Mouse (Mus musculus) liver, adult 2 months (tissue): ENCODE results near the gene Gab2. TPM values are rescaled to one million over a fixed set of nuclear protein-coding genes. Genes with fewer than 3 reads are reported as not detected.
A peak's percentile ranks its signal among the peaks of the same experiment; 100 is the strongest.

Experiments
- DNase-seq: peaks from one replicate; pipeline ENCODE4 v3.0.0-alpha.2; 2011; ENCODE audit warnings: low read depth, low spot score; ENCODE audit errors: extremely low read depth
- H3K27ac ChIP-seq: fragments of 200-500 bp; replicated peaks from 2 replicates; pipeline ENCODE4 v1.5.1; 2012; ENCODE audit warnings: low read depth, mild to moderate bottlenecking, control low read depth, inconsistent platforms, low read length; ENCODE audit not compliant: insufficient read depth
- H3K27me3 ChIP-seq: fragments of 200-500 bp; 2 replicates; pipeline ENCODE4 v1.6.1; 2012; ENCODE audit warnings: mild to moderate bottlenecking, moderate library complexity, low read length, inconsistent platforms; ENCODE audit not compliant: control insufficient read depth, insufficient read depth
- H3K36me3 ChIP-seq: fragments of 200-500 bp; 2 replicates; pipeline ENCODE4 v1.6.1; 2012; ENCODE audit warnings: low read length, inconsistent platforms; ENCODE audit not compliant: control insufficient read depth, insufficient read depth
- H3K4me1 ChIP-seq: fragments of 200-500 bp; 2 replicates; pipeline ENCODE4 v1.6.1; 2011; ENCODE audit warnings: low read length; ENCODE audit not compliant: control insufficient read depth, insufficient read depth
- H3K4me3 ChIP-seq: fragments of 200-500 bp; 2 replicates; pipeline ENCODE4 v1.5.1; 2011; ENCODE audit warnings: low read depth, mild to moderate bottlenecking, control low read depth, low read length, moderate library complexity; ENCODE audit not compliant: insufficient read depth
- H3K79me2 ChIP-seq: fragments of 200-500 bp; 2 replicates; pipeline ENCODE4 v1.6.1; 2012; ENCODE audit warnings: inconsistent platforms, mild to moderate bottlenecking, low read length, moderate library complexity; ENCODE audit not compliant: control insufficient read depth, insufficient read depth
- H3K9ac ChIP-seq: fragments of 200-500 bp; 2 replicates; pipeline ENCODE4 v1.6.1; 2012; ENCODE audit warnings: low read depth, mild to moderate bottlenecking, control low read depth, inconsistent platforms, low read length
- CTCF ChIP-seq: fragments of 200-500 bp; IDR thresholded peaks from 2 replicates; pipeline ENCODE4 v1.5.1; 2011; ENCODE audit warnings: low read depth, low read length, control low read depth
- POLR2A ChIP-seq: fragments of 200-500 bp; IDR thresholded peaks from 2 replicates; pipeline ENCODE4 v1.6.1; 2011; ENCODE audit warnings: low read length, control low read depth; ENCODE audit not compliant: insufficient read depth; ENCODE audit errors: extremely low read depth
- WGBS: fragments of 180-500 bp; shearing (Covaris S2); methylation state at CpG from one replicate; pipeline ENCODE4 v1.1.7; 2018; 5-methylcytosine and 5-hydroxymethylcytosine counted together
- polyA plus RNA-seq: library from polyadenylated mRNA; depleted of rRNA; stranded (reverse); fragments of >200 nt; gene quantifications from 2 replicates; pipeline ENCODE4 v1.2.3, GENCODE M21; 2012; rRNA removed
- total RNA-seq: library from RNA; depleted of rRNA; stranded (reverse); fragments of >200 nt; gene quantifications from 2 replicates; pipeline ENCODE4 v1.2.3, GENCODE M21; 2014; rRNA removed

The Gab2 gene
- 1.0 and 1.4 TPM in 2 replicates for total RNA-seq
- 0.97 and 1.0 TPM in 2 replicates for polyA plus RNA-seq

DNA sequence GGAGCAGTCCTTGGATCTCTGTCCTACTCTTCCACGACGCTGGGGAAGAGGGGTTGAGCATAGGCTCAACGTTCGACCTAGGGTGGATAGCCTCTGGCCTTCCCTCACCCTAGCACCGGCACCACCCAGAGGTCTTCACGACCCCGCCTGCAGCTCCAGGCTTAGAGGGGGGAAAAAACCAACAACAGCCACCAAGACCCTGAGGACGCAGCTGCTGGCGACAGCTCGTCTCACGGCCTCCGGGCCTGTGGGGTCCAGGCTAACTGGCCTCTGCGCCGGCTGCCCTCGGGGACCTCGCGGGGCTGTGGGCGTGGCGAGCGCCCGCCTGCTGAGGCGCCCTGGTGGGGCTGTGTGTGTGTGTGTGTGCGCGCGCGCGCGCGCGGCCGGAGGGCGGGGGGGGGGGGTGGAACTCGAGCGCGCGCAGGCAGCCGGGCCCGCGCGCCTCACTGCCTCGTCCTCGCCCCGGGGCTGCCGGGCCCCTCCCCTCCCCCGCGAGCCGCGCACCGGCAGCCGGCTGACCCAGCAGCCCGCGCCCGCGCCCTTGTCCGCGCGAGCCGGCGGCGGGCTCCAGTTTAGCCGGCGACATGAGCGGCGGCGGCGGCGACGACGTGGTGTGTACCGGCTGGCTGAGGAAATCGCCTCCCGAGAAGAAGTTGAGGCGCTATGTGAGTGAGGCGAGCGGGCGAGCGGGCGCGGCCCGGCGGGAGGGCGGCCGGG, at the start of gene Gab2:
Gene Gab2, plus strand, starts transcription at position 345 of the 717 bp plus-strand sequence.
- TF ChIP-seq CTCF (no peak), POLR2A (no peak)
- DNase-seq: no peak
- Histone ChIP-seq H3K27ac (peak within 1 kb of the TSS; percentile 73), H3K4me3 (peak within 1 kb of the TSS; percentile 70), H3K9ac (peak within 1 kb of the TSS; percentile 90), H3K79me2 (no peaks in the 10 kb centered on the region), H3K27me3 (no peaks in the 10 kb centered on the region; the same call in 1 of the 2 replicates), H3K36me3 (no peaks in the 10 kb centered on the region), H3K4me1 (peaks cover 10% of the 10 kb centered on the region; the same call in 1 of the 2 replicates)
- WGBS: 2% methylated on average over 61 of the region's 83 CpGs

DNA sequence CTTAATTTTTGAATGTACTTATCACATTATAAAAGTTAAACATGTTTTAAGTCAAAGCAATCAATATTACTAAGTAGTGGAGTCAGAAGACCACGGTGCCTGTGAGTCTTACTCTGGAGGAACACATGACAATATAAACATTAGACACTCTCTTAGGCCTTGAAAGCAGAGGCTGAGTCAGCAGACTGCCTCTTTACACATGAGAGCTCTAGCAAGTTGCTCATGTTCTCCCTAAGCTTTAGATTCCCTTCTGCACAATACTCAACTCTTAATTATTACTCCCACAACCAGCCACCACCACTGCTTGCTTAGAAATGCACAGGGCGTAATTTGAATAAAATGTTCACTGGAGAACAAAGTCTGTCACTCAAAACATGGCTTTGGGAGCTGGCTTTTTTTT, 49.0 kb upstream of the Gab2 start:
- no peak for DNase-seq
- Histone ChIP-seq H3K4me1 (no peaks in the 10 kb centered on the region), H3K4me3 (no peak overlapping the region), H3K9ac (no peak overlapping the region), H3K36me3 (peaks cover 25% of the 10 kb centered on the region; the same call in 1 of the 2 replicates), H3K27me3 (no peaks in the 10 kb centered on the region), H3K27ac (no peak overlapping the region), H3K79me2 (no peaks in the 10 kb centered on the region)
- 87% methylated on average over 2 of the region's 2 CpGs for WGBS
- TF ChIP-seq POLR2A: no peak
- no peak for TF ChIP-seq CTCF

DNA sequence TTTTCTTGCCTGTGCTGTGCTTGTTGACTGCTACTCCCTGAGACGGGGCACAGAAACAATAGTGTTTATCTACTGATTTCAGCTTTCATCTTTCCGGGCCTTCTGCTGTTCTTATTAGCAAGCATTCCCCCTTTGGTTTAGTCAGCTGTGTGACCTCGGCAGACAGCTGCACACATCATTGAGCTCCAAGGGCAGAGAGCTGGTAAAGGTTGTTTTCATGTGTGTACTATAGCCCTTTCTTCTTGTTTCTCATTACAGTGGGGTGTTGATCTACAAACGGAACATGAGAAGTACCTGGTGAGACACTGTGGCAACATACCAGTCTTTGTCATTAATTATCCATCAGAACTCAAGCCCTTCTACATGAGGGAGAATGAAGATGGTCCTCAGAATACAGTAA, 41.7 kb upstream of the Gab2 start:
- no peaks in the 10 kb centered on the region for H3K4me1 ChIP-seq
- no peaks in the 10 kb centered on the region for H3K27me3 ChIP-seq
- WGBS: 79% methylated on average over 4 of the region's 4 CpGs
- no peak overlapping the region for H3K9ac ChIP-seq
- no peaks in the 10 kb centered on the region for H3K79me2 ChIP-seq
- H3K27ac ChIP-seq: no peak overlapping the region
- TF ChIP-seq CTCF: no peak
- peaks cover 27% of the 10 kb centered on the region for H3K36me3 ChIP-seq
- no peak for DNase-seq
- no peak overlapping the region for H3K4me3 ChIP-seq

DNA sequence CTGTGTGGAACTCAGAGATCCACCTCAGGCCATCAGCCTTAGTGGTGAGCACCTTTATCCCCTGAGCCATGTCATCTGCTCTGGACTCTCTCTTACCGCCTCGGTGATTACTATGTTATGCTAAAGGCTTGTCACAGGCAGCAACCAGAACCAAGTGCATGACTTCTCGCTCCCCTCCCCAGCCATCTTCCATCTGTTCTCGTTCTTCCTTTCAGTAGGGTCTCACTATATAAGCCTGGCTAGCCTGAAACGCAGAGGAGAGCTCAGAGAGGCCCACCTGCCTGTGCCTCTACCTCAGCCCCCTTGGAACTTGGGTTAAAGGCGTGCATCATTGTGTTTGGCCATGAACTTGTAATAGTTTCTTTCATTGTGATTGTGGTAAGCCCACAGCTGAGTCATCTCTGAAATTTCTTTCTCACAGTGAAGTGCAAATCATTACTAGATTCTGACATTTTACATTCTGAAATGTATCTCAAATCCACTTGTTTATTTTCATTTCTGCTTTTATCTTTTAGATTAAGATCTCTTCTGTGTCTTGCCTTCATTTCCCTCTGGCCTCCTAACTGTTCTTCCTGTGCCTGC, 39.4 kb upstream of the Gab2 start:
- Histone ChIP-seq H3K79me2 (no peaks in the 10 kb centered on the region), H3K4me3 (no peak overlapping the region), H3K27ac (no peak overlapping the region), H3K4me1 (no peaks in the 10 kb centered on the region), H3K36me3 (peaks cover 27% of the 10 kb centered on the region), H3K9ac (no peak overlapping the region), H3K27me3 (no peaks in the 10 kb centered on the region)
- no peak for DNase-seq
- TF ChIP-seq CTCF (no peak), POLR2A (no peak)
- 94% methylated on average over 6 of the region's 6 CpGs for WGBS

DNA sequence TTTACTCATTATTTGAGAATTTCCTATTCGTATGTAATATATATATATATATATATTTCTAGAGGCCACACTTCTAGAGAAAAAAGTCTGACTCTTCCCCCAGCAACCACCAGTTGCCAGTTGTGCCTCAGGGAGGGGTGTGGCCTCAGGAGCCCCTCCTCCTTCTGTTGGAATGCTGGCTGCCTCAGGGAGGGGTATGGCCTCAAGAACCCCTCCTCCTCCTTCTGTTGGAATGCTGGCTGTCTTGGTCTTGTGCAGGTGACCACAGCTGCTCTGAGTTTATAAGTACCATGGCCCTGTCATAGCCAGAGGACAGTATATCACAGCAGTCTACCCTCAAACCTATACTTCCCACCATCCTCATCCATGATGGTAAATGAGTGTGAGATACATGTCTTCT, 38.4 kb upstream of the Gab2 start:
- Histone ChIP-seq H3K27me3 (no peaks in the 10 kb centered on the region), H3K27ac (no peak overlapping the region), H3K4me1 (no peaks in the 10 kb centered on the region), H3K36me3 (peaks cover 28% of the 10 kb centered on the region), H3K79me2 (no peaks in the 10 kb centered on the region), H3K9ac (no peak overlapping the region), H3K4me3 (no peak overlapping the region)
- no peak for DNase-seq
- WGBS: 88% methylated on average over 1 of the region's 1 CpGs
- no peak for TF ChIP-seq CTCF
- TF ChIP-seq POLR2A: no peak

DNA sequence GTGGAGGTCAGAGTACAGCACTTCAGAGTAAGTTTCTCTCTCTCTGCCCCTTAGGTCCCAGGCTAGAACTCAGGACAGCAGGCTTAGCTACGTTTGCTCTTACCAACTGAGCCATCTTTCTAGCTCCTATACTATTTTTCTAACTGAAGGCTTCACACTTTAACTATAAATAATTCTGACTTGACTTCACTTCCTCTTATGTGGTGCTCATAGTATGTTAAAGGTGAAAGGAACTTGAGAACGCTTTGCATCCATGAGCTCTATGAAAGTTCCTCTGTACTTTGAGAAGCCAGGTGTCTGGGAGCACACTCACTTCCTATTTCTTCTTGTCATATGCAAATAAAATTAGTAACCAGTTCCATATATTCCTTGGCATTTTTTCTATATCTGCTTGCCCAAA, 20.4 kb upstream of the Gab2 start:
- H3K79me2 ChIP-seq: no peaks in the 10 kb centered on the region
- no peaks in the 10 kb centered on the region for H3K27me3 ChIP-seq
- no peak for DNase-seq
- no peak overlapping the region for H3K27ac ChIP-seq
- no peak overlapping the region for H3K4me3 ChIP-seq
- 91% methylated on average over 2 of the region's 2 CpGs for WGBS
- peaks cover 47% of the 10 kb centered on the region for H3K36me3 ChIP-seq
- H3K4me1 ChIP-seq: no peaks in the 10 kb centered on the region
- no peak overlapping the region for H3K9ac ChIP-seq
- TF ChIP-seq CTCF: no peak
- TF ChIP-seq POLR2A: no peak
